Mouse (Mus musculus) liver, postnatal 0 days (tissue): ENCODE measurements around the gene Amer2.

Experiments used
- CTCF ChIP-seq: sonication (generic); IDR thresholded peaks from 2 replicates; pipeline ENCODE4 v1.5.1; 2016; ENCODE audit warnings: antibody characterized with exemption, low read depth
- EP300 ChIP-seq: IDR thresholded peaks from 2 replicates; pipeline ENCODE4 v1.6.1; 2016; ENCODE audit warnings: antibody characterized with exemption, low read depth, mild to moderate bottlenecking

DNA sequence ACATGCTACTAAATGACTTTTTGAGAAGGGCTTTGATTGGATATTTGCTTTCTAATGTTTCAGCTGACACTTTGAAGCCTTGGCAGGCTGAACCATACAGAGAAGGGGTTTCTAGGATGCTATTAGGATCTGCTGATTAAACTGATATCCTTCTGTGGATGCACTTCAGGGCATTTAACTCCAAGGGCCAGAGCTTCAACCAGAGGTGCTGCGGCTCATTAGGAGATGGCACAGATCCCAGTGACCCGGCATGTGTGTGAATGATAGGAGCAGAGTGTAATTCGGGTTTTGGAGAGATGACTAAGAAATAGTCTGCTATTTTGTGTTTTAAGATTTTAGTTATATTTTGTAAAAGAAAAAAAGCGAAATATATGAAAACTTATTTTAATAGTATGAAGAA, 8.6 kb downstream of the Amer2 start:
- TF ChIP-seq CTCF, result no peak
- TF ChIP-seq EP300, result no peak
